15 mouse cellular contexts compared by ENCODE assay signal in genomic region chr12:36089221-36089620, GRCm38 (mm10). TPM values are rescaled to one million over a fixed set of nuclear protein-coding genes. Genes with fewer than 3 reads are reported as not detected.
A peak's percentile ranks its signal among the peaks of the same experiment; 100 is the strongest.
DNase-seq lines count a peak whose midpoint lies in the region; ATAC-seq and TF ChIP-seq lines count a peak whose summit lies in the region.
"Had no signal": no experiment of that assay in that cellular context is flagged by ENCODE, and none has a peak within 500 bp of the region (broad histone marks: within the 10 kb centered on the region; RNA-seq: fewer than 3 reads in every experiment).

No protein-coding gene starts in this region.

- no peak for TF ChIP-seq CTCF in gastrocnemius, adult 2 months (IDR thresholded peaks at IDR 0.05)
- no peak for TF ChIP-seq CTCF in liver, postnatal 0 days (IDR thresholded peaks at IDR 0.05; ENCODE audit: low read depth)
- no peak for TF ChIP-seq CTCF in lung, embryonic 14.5 days (IDR thresholded peaks at IDR 0.05; ENCODE audit: low read depth)

- WGBS in liver, postnatal 0 days (ENCODE audit: insufficient replicate concordance) = 70% methylated on average over 6 of the region's 6 CpGs
- WGBS in liver, embryonic 11.5 days = 82% methylated on average over 6 of the region's 6 CpGs
- WGBS in lung, embryonic 14.5 days = 50% methylated on average over 6 of the region's 6 CpGs

- no peak overlapping the region for H3K4me3 ChIP-seq in gastrocnemius, adult 2 months
- H3K4me3 ChIP-seq in liver, postnatal 0 days (ENCODE audit: low read depth, low read length) = no peak overlapping the region
- no peak overlapping the region for H3K4me3 ChIP-seq in liver, embryonic 11.5 days (ENCODE audit: low read depth, low read length)
- H3K4me3 ChIP-seq in lung, embryonic 14.5 days (ENCODE audit: low read depth, low read length) = no peak overlapping the region
- H3K4me3 ChIP-seq: heart, embryonic 15.5 days; kidney, embryonic 15.5 days; lung, embryonic 15.5 days had no signal

- H3K36me3 ChIP-seq in liver, postnatal 0 days (replicated peaks; ENCODE audit: insufficient read depth, low read length) = peaks cover 4% of the 10 kb centered on the region; the same call in 1 of the 2 replicates
- H3K36me3 ChIP-seq in liver, embryonic 11.5 days (ENCODE audit: control insufficient read depth, insufficient read depth, low read length) = peaks cover 10% of the 10 kb centered on the region
- peaks cover 22% of the 10 kb centered on the region for H3K36me3 ChIP-seq in lung, embryonic 14.5 days (ENCODE audit: insufficient read depth)

- DNase-seq in gastrocnemius, adult 2 months = peak; percentile 20
- DNase-seq in gastrocnemius, adult 18-20 months (ENCODE audit: low spot score) = no peak
- DNase-seq in liver, postnatal 0 days = peak; percentile 27
- DNase-seq in liver, embryonic 11.5 days (ENCODE audit: low spot score) = no peak
- peak; percentile 42 for DNase-seq in lung, embryonic 14.5 days
- peak; percentile 23 to 30 for DNase-seq in lung, postnatal 4 days
- no peak for DNase-seq in urinary bladder, postnatal 36 days (ENCODE audit: low spot score in 2 of 2)
- no peak for DNase-seq in Muller cell, postnatal 12 days (ENCODE audit: inconsistent ontology term)
- DNase-seq: cerebellum, adult 11 months; layer of hippocampus, postnatal 36 days; right cerebral cortex, postnatal 25 days; thymus, adult 2 months had no signal

- H3K27ac ChIP-seq in gastrocnemius, adult 2 months = no peak overlapping the region
- no peak overlapping the region for H3K27ac ChIP-seq in liver, postnatal 0 days (ENCODE audit: low read depth)
- H3K27ac ChIP-seq in liver, embryonic 11.5 days (ENCODE audit: low read depth, low read length) = no peak overlapping the region
- no peak overlapping the region for H3K27ac ChIP-seq in lung, embryonic 14.5 days (ENCODE audit: low read depth)
- H3K27ac ChIP-seq: heart, embryonic 15.5 days; kidney, embryonic 15.5 days; lung, embryonic 15.5 days had no signal

- no peak overlapping the region for H3K9ac ChIP-seq in liver, postnatal 0 days (replicated peaks)
- H3K9ac ChIP-seq in liver, embryonic 11.5 days (ENCODE audit: low read depth, low read length) = no peak overlapping the region
- no peak overlapping the region for H3K9ac ChIP-seq in lung, embryonic 14.5 days
- H3K9ac ChIP-seq: heart, embryonic 15.5 days; kidney, embryonic 15.5 days; lung, embryonic 15.5 days had no signal

- H3K27me3 ChIP-seq in liver, postnatal 0 days (ENCODE audit: insufficient read depth, low read length) = no peaks in the 10 kb centered on the region
- no peaks in the 10 kb centered on the region for H3K27me3 ChIP-seq in liver, embryonic 11.5 days (replicated peaks; ENCODE audit: control insufficient read depth, insufficient read depth, low read length)
- H3K27me3 ChIP-seq in lung, embryonic 14.5 days (ENCODE audit: insufficient read depth, low read length) = no peaks in the 10 kb centered on the region
- H3K27me3 ChIP-seq: heart, embryonic 15.5 days; kidney, embryonic 15.5 days; lung, embryonic 15.5 days had no signal

- H3K9me3 ChIP-seq in liver, postnatal 0 days (ENCODE audit: low read length) = no peaks in the 10 kb centered on the region
- no peaks in the 10 kb centered on the region for H3K9me3 ChIP-seq in liver, embryonic 11.5 days (ENCODE audit: control insufficient read depth, low read length)
- H3K9me3 ChIP-seq in lung, embryonic 14.5 days (ENCODE audit: low read depth, low read length) = no peaks in the 10 kb centered on the region
- H3K9me3 ChIP-seq: heart, embryonic 15.5 days; kidney, embryonic 15.5 days; lung, embryonic 15.5 days had no signal

- no peak for TF ChIP-seq EP300 in liver, postnatal 0 days (IDR thresholded peaks at IDR 0.05; ENCODE audit: low read depth)

- intact Hi-C loops in gastrocnemius, adult 2 months (cut with DNase I) = no loop called here

- no peak for ATAC-seq in liver, postnatal 0 days
- ATAC-seq in liver, embryonic 11.5 days (replicated peaks; ENCODE audit: low FRiP score) = no peak
- no peak for ATAC-seq in lung, embryonic 14.5 days (ENCODE audit: insufficient read depth)

- H3K4me1 ChIP-seq in liver, postnatal 0 days (ENCODE audit: insufficient read depth) = no peaks in the 10 kb centered on the region
- no peaks in the 10 kb centered on the region for H3K4me1 ChIP-seq in liver, embryonic 11.5 days (replicated peaks; ENCODE audit: control insufficient read depth, insufficient read depth, low read length)
- no peaks in the 10 kb centered on the region for H3K4me1 ChIP-seq in lung, embryonic 14.5 days (ENCODE audit: insufficient read depth)
- H3K4me1 ChIP-seq: kidney, embryonic 15.5 days; lung, embryonic 15.5 days had no signal

- no peak overlapping the region for H3K4me2 ChIP-seq in liver, postnatal 0 days (ENCODE audit: low read depth, low read length)
- H3K4me2 ChIP-seq in liver, embryonic 11.5 days = no peak overlapping the region
- H3K4me2 ChIP-seq in lung, embryonic 14.5 days = no peak overlapping the region
- H3K4me2 ChIP-seq: heart, embryonic 15.5 days; kidney, embryonic 15.5 days; lung, embryonic 15.5 days had no signal

RNA-seq across cellular contexts. Expression of gene Tspan13, which starts 46.9 kb away (rescaled TPM):
- 10 to 100 TPM; 19.4 to 23.0 TPM for total RNA-seq in gastrocnemius, adult 2 months (2021)
- total RNA-seq in gastrocnemius, adult 18-20 months (2021) = 10 to 100 TPM; 18.9 to 23.8 TPM
- polyA plus RNA-seq in liver, postnatal 0 days (2015; fragmentation: Nextera tagmentation; extraction: Ambion mirVana) = 18.3 and 19.7 TPM in 2 replicates
- polyA plus RNA-seq in liver, embryonic 11.5 days (2014; fragmentation: Nextera tagmentation; extraction: Ambion mirVana) = 43.7 and 45.5 TPM in 2 replicates
- 108 and 117 TPM in 2 replicates for polyA plus RNA-seq in lung, embryonic 14.5 days (2014; fragmentation: Nextera tagmentation; extraction: Ambion mirVana)

Comparison
In these comparisons a context has a peak if more than half of its experiments do, and no peak if none do; other contexts are left out.
1. DNase-seq: peak in gastrocnemius, adult 2 months (single experiment), liver, postnatal 0 days (single experiment), lung, embryonic 14.5 days (single experiment) and lung, postnatal 4 days (2 of 2); none in gastrocnemius, adult 18-20 months (single experiment), liver, embryonic 11.5 days (single experiment), urinary bladder, postnatal 36 days (0 of 2) and Muller cell, postnatal 12 days (single experiment).